Mouse (Mus musculus) frontal cortex, adult 2 months (tissue): ENCODE measurements around the gene Phf23. TPM values are rescaled to one million over a fixed set of nuclear protein-coding genes. Genes with fewer than 3 reads are reported as not detected.

Experiments used
- DNase-seq, 2 experiments: peaks; one replicate each; pipeline ENCODE4 v3.0.0; 2022; ENCODE audit warnings: low spot score in 1 of 2; ENCODE audit errors: extremely low spot score in 1 of 2
- polyA plus RNA-seq: library from polyadenylated mRNA; depleted of rRNA; stranded (reverse); fragments of >200 nt; gene quantifications from 2 replicates; pipeline ENCODE4 v1.2.3, GENCODE M21; 2012; rRNA removed

Phf23 gene
- polyA plus RNA-seq, 1 experiment: 42.2 TPM

DNA sequence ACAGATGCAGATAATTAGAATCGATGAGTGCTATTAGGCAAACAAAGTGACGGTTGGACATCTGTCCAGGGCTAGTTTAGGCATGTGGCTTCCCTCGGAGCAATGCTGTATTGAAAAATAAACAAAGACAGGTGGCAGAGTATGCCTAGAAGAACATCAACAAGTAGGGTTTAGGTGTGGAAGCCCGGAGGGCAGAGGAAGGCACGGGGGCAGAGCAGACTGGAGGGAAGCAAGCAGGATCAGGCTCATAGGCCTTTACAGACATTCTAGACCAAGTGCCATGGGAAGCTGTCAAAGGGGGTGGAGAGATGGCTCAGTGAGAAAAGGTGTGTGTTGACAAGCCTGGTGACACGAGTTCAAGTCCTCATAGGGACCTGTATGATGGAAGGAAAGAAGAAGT is 53.8 kb downstream of the Phf23 start:
- no peak for DNase-seq

Other genes starting within 250 kb of the Phf23 start
- 30.9 and 32.6 TPM in 2 replicates for gene Polr2a, start 237.1 kb upstream of the Phf23 start, polyA plus RNA-seq
- not detected in 2 replicates for gene Slc35g3, start 233.8 kb upstream of the Phf23 start, polyA plus RNA-seq
- 45.7 and 51.4 TPM in 2 replicates for gene Zbtb4, start 229.9 kb upstream of the Phf23 start, polyA plus RNA-seq
- gene Chrnb1, start 199.8 kb upstream of the Phf23 start, polyA plus RNA-seq: 1.4 and 1.9 TPM in 2 replicates
- 18.4 and 22.0 TPM in 2 replicates for gene Fgf11, start 193.9 kb upstream of the Phf23 start, polyA plus RNA-seq
- 0.48 and 0.62 TPM in 2 replicates for gene Tmem102, start 190.2 kb upstream of the Phf23 start, polyA plus RNA-seq
- gene Gm39566, start 180.5 kb upstream of the Phf23 start, polyA plus RNA-seq: not detected in 2 replicates
- not detected in 2 replicates for gene Spem2, start 177.3 kb upstream of the Phf23 start, polyA plus RNA-seq
- gene Spem1, start 173.6 kb upstream of the Phf23 start, polyA plus RNA-seq: 0.42 and 0.58 TPM in 2 replicates
- gene Nlgn2, start 158.0 kb upstream of the Phf23 start, polyA plus RNA-seq: 116 and 125 TPM in 2 replicates
- 183 and 212 TPM in 2 replicates for gene Tmem256, start 157.3 kb upstream of the Phf23 start, polyA plus RNA-seq
- 33.6 and 37.6 TPM in 2 replicates for gene Plscr3, start 149.4 kb upstream of the Phf23 start, polyA plus RNA-seq
- 0.14 and 0.17 TPM in 2 replicates for gene Tnk1, start 137.0 kb upstream of the Phf23 start, polyA plus RNA-seq
- not detected in 2 replicates for gene Tmem95, start 117.8 kb upstream of the Phf23 start, polyA plus RNA-seq
- gene Kctd11, start 114.4 kb upstream of the Phf23 start, polyA plus RNA-seq: 1.6 and 1.8 TPM in 2 replicates
- gene Acap1, start 100.2 kb upstream of the Phf23 start, polyA plus RNA-seq: 0.24 and 0.27 TPM in 2 replicates
- gene 2810408A11Rik, start 94.8 kb upstream of the Phf23 start, polyA plus RNA-seq: 0.67 and 1.00 TPM in 2 replicates
- gene Neurl4, start 94.7 kb upstream of the Phf23 start, polyA plus RNA-seq: 98.0 and 101 TPM in 2 replicates
- gene Gps2, start 81.9 kb upstream of the Phf23 start, polyA plus RNA-seq: 64.6 and 69.0 TPM in 2 replicates
- gene Eif5a, start 73.8 kb upstream of the Phf23 start, polyA plus RNA-seq: 630 and 714 TPM in 2 replicates
- 20.1 and 20.6 TPM in 2 replicates for gene Ybx2, start 60.0 kb upstream of the Phf23 start, polyA plus RNA-seq
- gene Slc2a4, start 47.6 kb upstream of the Phf23 start, polyA plus RNA-seq: 1.4 and 2.1 TPM in 2 replicates
- 0.10 and 0.34 TPM in 2 replicates for gene Cldn7, start 31.0 kb upstream of the Phf23 start, polyA plus RNA-seq
- gene Ctdnep1, start 14.6 kb upstream of the Phf23 start, polyA plus RNA-seq: 117 and 133 TPM in 2 replicates
- 118 and 119 TPM in 2 replicates for gene Elp5, start 13.3 kb upstream of the Phf23 start, polyA plus RNA-seq
- 291 and 371 TPM in 2 replicates for gene Gabarap, start 4.6 kb upstream of the Phf23 start, polyA plus RNA-seq
- 34.9 and 35.3 TPM in 2 replicates for gene Dvl2, start 4.8 kb downstream of the Phf23 start, polyA plus RNA-seq
- 69.8 and 74.0 TPM in 2 replicates for gene Acadvl, start 19.6 kb downstream of the Phf23 start, polyA plus RNA-seq
- 697 and 762 TPM in 2 replicates for gene Dlg4, start 21.2 kb downstream of the Phf23 start, polyA plus RNA-seq
- 2.4 and 3.6 TPM in 2 replicates for gene Asgr1, start 58.3 kb downstream of the Phf23 start, polyA plus RNA-seq
- 0.18 and 0.46 TPM in 2 replicates for gene Asgr2, start 96.9 kb downstream of the Phf23 start, polyA plus RNA-seq
- gene Mgl2, start 134.6 kb downstream of the Phf23 start, polyA plus RNA-seq: 0.42 and 0.92 TPM in 2 replicates
- gene Clec10a, start 160.4 kb downstream of the Phf23 start, polyA plus RNA-seq: 0.90 and 2.4 TPM in 2 replicates
- 45.9 and 48.3 TPM in 2 replicates for gene Slc16a11, start 217.0 kb downstream of the Phf23 start, polyA plus RNA-seq
- 5.5 and 7.7 TPM in 2 replicates for gene Slc16a13, start 225.3 kb downstream of the Phf23 start, polyA plus RNA-seq
- gene Bcl6b, start 234.0 kb downstream of the Phf23 start, polyA plus RNA-seq: 1.5 and 1.9 TPM in 2 replicates
- 73.4 and 85.4 TPM in 2 replicates for gene 0610010K14Rik, start 242.1 kb downstream of the Phf23 start, polyA plus RNA-seq
- gene Gm21988, start 244.1 kb downstream of the Phf23 start, polyA plus RNA-seq: 10.7 and 11.8 TPM in 2 replicates
- 321 and 335 TPM in 2 replicates for gene Rnasek, start 244.1 kb downstream of the Phf23 start, polyA plus RNA-seq